Mouse (Mus musculus) naive thymus-derived CD4-positive, alpha-beta T cell, adult 2 months (primary cell): ENCODE data around the gene Gnat2.
A peak's percentile ranks its signal among the peaks of the same experiment; 100 is the strongest.

Experiments
- DNase-seq: peaks from one replicate; pipeline ENCODE4 v3.0.0-alpha.2; 2011; ENCODE audit warnings: low read depth

Gene Gnat2

DNA sequence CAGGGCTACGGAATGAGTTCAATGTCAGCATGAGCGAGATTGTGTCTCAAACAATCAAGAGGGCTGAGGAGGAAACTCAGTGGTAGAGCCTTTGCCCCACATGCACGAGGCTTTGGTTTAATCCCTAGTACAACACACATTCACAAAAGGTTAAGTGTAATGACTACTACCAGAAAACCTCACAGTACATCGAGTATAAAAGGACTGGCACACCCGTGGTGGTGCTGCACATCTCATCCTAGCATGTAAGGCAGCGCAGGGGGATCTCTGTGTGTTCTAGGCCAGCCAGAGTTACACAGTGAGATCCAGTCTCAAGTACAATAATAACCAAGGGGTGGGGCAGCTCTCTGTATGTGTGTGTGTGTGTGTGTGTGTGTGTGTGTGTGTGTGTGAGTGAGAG is 24.9 kb downstream of the Gnat2 start:
- no peak for DNase-seq

DNA sequence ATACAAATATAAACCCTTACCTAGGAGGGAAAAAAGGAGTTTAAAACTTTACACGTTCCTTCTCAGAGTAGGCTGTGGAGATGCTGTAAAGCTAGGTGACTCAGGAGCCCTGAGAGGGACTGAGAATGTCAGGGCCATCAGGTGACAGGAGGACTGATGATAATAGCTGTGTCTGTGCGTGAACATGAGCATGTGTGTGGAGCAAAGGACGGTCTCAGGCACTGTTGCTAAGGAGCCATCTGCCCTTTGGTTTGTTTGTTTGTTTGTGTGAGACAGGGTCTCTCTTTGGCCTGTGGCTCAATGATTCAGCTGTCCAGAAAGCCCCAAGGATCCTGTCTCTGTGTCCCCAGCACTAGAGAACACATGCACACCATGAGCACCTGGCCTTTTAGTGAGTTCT is 28.5 kb downstream of the Gnat2 start:
- DNase-seq = no peak

DNA sequence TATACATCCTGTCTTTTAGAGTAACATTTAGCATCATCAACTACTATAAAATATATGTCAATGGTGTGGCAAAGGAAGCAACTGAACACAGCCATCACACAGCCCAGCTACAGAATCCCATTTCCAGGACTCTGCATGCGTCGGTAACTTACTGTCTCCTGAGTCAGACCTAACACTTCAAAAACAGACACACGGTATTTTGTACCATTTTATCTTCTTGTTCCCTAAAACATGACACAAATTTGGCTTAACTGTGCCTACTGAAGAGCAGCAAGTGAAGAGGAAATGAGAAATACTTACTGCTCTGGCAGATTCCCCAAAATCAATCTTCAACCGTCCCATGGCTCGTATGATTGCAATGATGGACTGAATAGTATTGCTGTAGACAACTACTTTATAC is 30.7 kb downstream of the Gnat2 start:
- no peak for DNase-seq

DNA sequence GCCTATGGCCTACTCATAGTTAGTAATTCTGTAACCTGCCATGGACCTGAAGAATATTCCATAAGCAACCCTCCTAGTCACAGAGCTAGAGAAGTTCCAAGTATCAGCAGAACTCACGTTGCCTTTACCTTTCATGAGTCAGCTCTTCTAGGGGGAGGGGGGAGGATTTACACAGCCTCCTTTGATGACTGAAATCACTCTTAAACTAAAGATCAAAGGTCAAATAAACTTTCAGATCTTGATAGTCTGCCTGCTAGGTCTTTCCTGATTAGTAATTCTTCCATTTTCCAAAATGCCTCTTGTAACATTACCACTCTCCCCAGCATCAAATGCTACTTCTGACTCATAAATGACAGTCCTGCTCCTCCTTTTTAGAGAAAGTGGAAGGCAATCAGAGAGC is 31.5 kb downstream of the Gnat2 start:
- DNase-seq = peak; percentile 25

DNA sequence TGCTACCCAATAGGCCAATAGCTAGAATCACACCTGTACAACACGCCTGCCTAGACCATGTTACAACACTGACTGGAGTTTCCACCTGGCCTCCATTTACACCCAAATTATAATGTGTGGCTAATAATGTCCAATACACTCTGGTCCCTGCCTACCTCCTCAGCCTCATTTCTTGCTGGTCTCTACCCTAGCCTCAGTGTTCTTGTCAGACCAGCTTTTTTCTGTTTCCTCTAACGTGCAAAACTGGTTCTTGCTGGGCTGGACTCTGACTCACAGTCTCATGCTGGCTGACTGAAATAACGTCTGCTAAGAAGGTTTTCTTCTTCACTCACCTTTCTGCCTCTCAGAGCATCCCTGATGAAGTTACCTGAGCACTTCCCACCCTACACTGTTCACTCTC is 33.7 kb downstream of the Gnat2 start:
- no peak for DNase-seq

DNA sequence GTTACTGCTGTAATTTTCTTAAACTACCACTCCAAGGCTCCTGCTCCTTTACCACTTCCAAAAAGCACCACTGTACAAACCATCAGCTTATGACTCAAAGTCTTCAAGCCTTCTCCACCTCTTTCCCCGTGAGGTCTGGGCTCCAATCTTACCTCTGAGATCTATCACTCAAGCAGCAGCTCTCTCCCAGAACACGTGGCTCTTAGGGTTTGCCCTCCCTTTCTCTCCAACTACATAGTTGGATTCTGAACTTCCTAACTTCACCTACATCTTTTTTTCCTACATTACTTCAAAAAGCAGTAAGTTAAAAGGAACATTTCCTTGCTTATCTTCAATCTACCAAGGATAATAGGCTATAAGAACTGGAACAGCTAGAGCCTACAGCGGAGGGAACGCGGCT is 35.9 kb downstream of the Gnat2 start:
- no peak for DNase-seq

DNA sequence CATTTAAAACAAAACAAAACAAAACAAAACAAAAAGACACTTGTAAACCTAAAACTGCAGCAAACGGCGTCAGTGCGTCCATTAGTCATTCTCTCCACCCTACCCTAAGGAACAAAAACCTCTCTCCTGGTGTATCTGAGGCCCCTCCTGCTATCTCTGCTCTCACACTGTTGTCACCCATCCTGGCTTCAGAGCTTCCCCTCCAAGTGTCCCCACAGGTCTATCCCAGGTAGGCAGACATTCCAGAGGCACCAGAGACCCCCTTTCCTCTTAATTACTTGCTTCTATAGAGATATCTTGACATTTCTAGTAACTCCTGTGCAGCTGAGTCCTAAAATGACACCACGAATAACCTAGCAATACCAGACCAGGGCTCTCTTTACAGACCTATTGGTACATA is 36.8 kb downstream of the Gnat2 start:
- DNase-seq = no peak

DNA sequence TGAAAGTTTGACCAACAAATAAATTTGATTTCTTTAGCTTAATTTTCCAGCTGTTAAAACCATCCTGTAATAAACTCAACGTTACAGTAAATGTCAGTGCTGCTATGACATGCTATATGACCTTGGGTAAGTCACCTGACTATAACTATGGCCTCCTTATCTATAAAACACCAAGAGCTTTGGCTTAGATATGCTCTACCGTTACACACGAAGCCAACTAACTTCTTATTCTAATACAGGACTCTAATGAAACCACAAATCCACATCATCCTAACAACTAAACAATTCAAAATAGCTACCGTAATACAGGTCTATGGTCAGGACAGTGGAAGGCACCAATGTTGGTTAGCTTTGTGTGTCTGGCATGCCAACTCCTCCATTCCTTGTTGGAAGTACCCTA is 37.2 kb downstream of the Gnat2 start:
- no peak for DNase-seq

DNA sequence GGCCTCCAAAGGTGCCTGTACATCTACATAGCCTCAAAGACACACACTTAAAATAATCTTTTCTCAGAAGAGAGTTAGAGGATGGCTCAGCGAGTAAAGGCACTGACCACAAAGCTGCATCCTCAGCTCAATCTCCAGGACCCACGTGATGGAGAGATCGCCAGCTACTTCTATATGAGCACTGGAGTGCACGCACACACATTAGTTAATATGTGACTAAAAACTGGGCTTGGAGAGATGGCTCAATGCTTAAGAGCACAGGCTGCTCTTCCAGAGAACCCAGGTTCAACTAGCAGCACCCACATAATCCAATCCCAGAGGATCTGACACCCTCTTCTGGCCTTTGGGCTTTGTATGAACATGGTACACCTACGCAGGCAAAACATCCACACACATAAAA is 38.6 kb downstream of the Gnat2 start:
- no peak for DNase-seq

DNA sequence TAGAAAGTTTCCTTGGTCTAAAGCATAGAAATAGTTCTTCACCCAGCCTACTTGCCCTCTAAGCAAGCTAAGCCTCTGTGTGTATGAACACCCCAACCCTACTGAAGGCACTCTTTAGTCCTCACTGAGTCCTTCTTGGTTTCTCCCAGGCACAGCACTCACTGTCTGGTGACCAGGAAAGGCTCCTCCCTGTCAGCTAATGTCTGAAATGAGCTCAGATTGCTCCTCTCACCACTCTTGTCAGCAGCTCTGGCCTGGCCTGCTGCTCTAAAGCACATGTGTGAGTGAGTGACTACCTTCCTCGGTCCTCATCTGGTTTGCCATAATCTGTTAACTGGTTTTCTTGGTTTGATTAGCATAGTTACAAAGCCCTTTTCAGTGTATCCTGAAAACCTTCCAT is 39.2 kb downstream of the Gnat2 start:
- DNase-seq = no peak

DNA sequence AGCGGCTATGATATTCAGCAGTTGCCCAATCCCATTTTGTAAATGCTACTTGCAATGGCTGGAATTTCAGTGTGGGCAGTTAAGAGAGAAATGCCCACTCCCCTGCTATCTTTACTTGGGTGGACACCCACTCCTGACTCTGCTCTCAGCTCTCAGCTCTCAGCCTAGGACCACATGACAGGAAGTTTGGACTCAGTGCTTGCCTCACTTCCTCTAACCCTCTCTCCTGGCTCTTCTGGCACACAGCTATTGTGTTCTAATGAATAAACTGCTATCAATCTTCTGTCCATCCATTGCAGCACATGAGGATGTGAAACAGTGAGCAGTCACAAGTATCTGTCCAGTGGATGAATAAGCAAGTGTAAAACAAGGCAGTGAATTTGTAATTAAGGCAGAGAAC is 39.9 kb downstream of the Gnat2 start:
- DNase-seq = no peak

DNA sequence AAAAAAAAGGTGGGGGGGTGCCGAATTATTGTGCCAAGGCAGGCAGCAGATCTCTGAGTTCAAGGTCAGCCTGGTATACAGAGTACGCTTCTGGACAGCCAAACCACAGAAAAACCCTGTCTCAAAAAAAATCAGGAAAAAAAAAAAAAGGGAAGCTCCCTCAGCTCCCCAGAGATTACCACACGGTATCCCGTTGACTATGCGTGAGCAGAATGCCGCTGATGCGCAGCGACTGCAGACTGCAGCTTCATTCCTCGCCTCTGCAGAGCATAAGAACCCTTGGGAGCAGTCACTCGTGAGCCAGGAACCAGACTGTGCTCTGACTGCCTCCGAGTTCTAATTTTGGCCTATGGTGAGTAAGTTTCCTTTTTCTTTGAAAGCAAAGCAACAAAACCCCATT is 42.1 kb downstream of the Gnat2 start:
- DNase-seq = no peak

DNA sequence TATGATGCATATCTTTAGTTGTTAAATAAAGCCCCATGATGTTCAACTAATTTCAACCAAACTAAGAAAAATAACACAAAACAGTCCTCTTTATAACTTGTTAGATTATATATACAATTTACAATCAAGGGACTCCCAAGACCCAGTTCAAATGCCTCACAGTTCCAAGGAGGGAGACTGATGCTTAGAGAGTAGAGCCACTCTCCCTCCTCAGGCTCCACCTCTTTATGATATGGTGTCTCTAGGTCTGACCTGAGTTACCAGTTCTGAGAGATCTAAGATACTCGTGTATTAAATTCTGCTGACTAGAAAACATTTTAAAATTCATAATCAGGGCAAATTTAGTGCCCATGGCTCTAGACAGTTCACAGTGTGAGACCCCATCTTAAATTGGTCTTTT is 46.5 kb downstream of the Gnat2 start:
- DNase-seq = no peak

DNA sequence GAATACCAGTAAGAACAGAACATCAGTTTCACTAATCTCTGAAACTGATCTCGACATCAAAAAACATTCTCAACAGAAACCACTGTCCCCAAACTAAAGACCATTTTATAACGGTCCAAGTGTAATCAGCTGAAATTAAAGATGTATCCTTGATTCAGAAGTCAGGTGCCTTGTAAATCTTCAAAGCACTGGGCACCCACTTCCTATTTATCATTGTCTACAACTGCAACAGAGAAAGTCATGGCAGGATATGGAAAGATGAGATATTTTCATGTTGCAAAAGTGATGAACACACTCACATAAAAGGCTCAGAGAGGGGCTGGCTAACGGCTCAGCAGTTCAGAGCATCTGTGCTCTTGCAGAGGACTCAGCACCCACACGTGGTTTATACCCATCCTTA is 48.2 kb downstream of the Gnat2 start:
- peak; percentile 51 for DNase-seq

DNA sequence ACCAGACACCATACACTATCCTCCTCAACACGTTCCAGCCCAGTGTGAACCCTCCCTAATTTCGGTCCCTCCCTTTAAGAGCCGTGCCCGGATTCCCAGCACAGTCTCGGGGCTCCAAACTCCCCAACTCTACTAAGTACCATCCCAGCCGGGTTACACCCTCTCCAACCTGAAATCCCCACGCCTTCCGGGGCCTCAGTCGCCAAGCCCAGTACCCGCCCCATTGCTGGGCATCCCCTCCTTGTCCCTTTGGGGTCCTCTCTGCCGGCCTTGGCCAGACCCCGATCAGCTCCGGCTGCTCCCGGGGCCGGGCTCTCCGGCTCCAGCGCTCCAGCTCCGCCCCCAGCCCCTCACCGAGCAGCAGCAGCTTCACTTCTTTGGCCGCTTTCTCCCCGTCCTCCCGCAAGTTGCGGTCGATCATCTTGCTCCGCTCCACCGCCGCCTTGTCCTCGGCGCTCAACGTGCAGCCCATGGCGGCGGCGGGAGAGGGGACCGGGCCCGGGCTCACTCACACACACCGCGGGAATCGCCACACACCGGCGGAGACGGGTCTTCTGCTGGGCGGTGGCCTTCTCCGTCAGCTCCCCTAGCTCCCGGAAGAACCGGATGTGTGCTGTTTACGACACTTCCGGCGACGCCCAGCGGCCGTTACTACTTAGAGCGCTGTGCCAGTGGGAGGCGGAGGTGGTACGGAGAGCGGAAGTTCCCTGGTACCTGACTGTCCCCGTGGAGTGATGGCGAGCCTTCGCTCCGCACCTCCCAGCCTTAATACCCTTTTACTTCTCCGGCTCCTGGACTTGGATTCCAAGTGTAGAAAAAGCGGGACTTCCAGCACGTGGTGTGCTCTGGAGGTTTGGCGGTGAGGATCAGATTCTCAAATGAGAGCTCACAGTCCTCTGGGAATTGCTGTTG is 53.2 kb downstream of the Gnat2 start, which contains the start of gene Gnai3:
Gene Gnai3 (minus strand): TSS at position 613 of the 912 bp plus-strand sequence.
- DNase-seq = peak; percentile 95

DNA sequence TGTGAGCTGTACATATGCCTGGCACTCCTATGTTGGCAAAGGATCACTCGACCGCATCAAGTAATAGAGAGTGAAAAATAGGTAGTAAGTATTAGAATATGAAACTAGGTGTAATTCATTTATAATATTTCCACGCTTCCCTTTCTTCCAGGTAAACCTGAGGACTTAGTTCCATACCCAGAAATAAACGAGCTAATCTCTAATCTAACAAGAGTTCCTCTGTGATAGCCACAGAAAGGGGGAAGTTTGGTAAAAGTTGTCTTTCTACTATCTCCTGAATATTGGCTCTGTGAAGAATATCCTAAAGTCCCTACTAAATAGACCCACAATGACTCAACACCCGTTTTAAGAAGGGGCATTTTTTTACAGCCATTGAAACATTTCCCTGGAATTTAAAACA is 54.1 kb downstream of the Gnat2 start:
- no peak for DNase-seq

DNA sequence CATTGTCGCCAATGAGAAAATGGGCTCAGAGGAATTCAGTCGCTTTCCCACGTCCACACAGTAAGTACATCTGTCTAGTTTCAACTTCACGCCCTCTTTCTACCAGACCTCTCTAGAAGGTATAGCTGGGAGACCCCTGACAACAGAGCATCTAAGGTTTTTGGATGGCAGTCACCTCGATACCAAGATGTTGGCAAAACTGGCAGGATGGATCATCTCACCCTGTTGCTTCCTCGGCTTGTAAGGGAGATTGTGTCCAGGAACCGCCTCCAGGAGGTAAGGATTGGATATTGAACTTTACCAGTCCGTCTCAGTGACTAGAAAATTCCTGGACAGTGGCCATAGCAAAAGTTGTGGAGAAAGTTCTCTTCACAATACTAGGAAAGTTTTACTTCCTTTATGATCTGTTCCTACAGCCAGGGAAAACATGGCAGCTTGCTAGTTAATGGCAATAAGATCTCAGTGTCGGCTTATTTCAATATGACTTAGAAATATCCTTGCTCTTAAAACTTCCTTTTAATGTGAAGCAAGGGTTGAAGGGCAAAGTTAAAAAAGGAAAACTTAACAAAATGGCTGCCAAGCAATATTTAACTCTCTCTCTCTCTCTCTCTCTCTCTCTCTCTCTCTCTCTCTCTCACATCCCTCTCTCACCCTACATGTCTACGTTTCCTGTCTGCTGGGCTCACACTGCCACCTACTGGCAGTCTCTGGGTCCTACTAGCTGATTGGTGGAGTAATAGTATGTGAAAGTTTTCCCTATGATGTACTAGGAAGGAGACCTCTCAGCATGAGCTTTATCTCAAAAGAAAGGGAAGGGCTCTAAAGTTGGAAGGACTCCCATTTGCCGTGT is 55.0 kb downstream of the Gnat2 start:
- DNase-seq = peak; percentile 95
